Comparison of ENCODE assay signal across 8 mouse cellular contexts in genomic region chr11:86646136-86646834, GRCm38 (mm10). TPM values are rescaled to one million over a fixed set of nuclear protein-coding genes. Genes with fewer than 3 reads are reported as not detected.
DNase-seq lines count a peak whose midpoint lies in the region; ATAC-seq lines count a peak whose summit lies in the region.
"Had no signal": no experiment of that assay in that cellular context is flagged by ENCODE, and none has a peak within 500 bp of the region (broad histone marks: within the 10 kb centered on the region; RNA-seq: fewer than 3 reads in every experiment).

No protein-coding gene starts in this region.

- intact Hi-C loops in heart, postnatal 10 days (cut with DNase I) = no loop called here

- H3K4me1 ChIP-seq in liver, embryonic 13.5 days (replicated peaks) = no peaks in the 10 kb centered on the region
- H3K4me1 ChIP-seq in stomach, embryonic 14.5 days (ENCODE audit: control insufficient read depth, insufficient read depth, low read length) = no peaks in the 10 kb centered on the region

- H3K9ac ChIP-seq in liver, embryonic 13.5 days = no peak overlapping the region
- no peak overlapping the region for H3K9ac ChIP-seq in stomach, embryonic 14.5 days (replicated peaks; ENCODE audit: low read depth, low read length)

- no peak overlapping the region for H3K4me2 ChIP-seq in liver, embryonic 13.5 days
- no peak overlapping the region for H3K4me2 ChIP-seq in stomach, embryonic 14.5 days (replicated peaks; ENCODE audit: low read depth, low read length)
- H3K4me2 ChIP-seq: midbrain, embryonic 11.5 days had no signal

- peak overlapping the region; percentile 16; the same call in 1 of the 2 replicates for H3K27ac ChIP-seq in liver, embryonic 13.5 days
- H3K27ac ChIP-seq in stomach, embryonic 14.5 days (ENCODE audit: low read length) = no peak overlapping the region; the same call in 1 of the 2 replicates

- H3K36me3 ChIP-seq in liver, embryonic 13.5 days = peaks cover 32% of the 10 kb centered on the region
- H3K36me3 ChIP-seq in stomach, embryonic 14.5 days (ENCODE audit: control insufficient read depth, insufficient read depth, low read length) = no peaks in the 10 kb centered on the region; the same call in 1 of the 2 replicates

- DNase-seq in liver, embryonic 13.5 days = no peak
- DNase-seq in liver = no peak
- peak; percentile 54 for DNase-seq in brain, adult 2 months (ENCODE audit: low read depth, low spot score)
- peak; percentile 28 to 41 for DNase-seq in heart, postnatal 10 days
- no peak for DNase-seq in layer of hippocampus, adult 9-10 months (ENCODE audit: low spot score)

- H3K4me3 ChIP-seq in liver, embryonic 13.5 days (replicated peaks) = no peak overlapping the region
- no peak overlapping the region for H3K4me3 ChIP-seq in stomach, embryonic 14.5 days (ENCODE audit: low read depth, low read length)

- no peaks in the 10 kb centered on the region for H3K27me3 ChIP-seq in liver, embryonic 13.5 days
- no peaks in the 10 kb centered on the region for H3K27me3 ChIP-seq in stomach, embryonic 14.5 days (ENCODE audit: control insufficient read depth, insufficient read depth, low read length)

- 80% methylated on average over 7 of the region's 7 CpGs for WGBS in liver, embryonic 13.5 days (ENCODE audit: insufficient replicate concordance)
- 55% methylated on average over 7 of the region's 7 CpGs for WGBS in stomach, embryonic 14.5 days

- no peaks in the 10 kb centered on the region for H3K9me3 ChIP-seq in liver, embryonic 13.5 days (replicated peaks)
- no peaks in the 10 kb centered on the region for H3K9me3 ChIP-seq in stomach, embryonic 14.5 days (ENCODE audit: control insufficient read depth, low read depth, low read length)

- ATAC-seq in liver, embryonic 13.5 days (ENCODE audit: low read depth) = no peak
- ATAC-seq in stomach, embryonic 14.5 days (ENCODE audit: insufficient number of reproducible peaks, insufficient read depth, low FRiP score, low read depth) = peak; percentile 53; the same call in 1 of the 2 replicates
- ATAC-seq in CD4-positive, CD25-positive, alpha-beta regulatory T cell, adult 4 months = no peak

RNA-seq across cellular contexts. Expression of gene Vmp1, which starts 37.4 kb away (rescaled TPM):
- 89.2 and 103 TPM in 2 replicates for polyA plus RNA-seq in liver, embryonic 13.5 days (2015; fragmentation: Nextera tagmentation; extraction: Ambion mirVana)
- 10 to 100 TPM; 49.8 to 53.1 TPM for total RNA-seq in heart, postnatal 10 days (2021)
- 145 and 157 TPM in 2 replicates for polyA plus RNA-seq in stomach, embryonic 14.5 days (2014; fragmentation: Nextera tagmentation; extraction: Ambion mirVana)
- polyA plus RNA-seq in CD4-positive, CD25-positive, alpha-beta regulatory T cell, adult 4 months (2017; shearing (Covaris generic)) = 100 to 1,000 TPM; 405 to 430 TPM

RNA-seq across cellular contexts. Expression of gene Ptrh2, which starts 37.5 kb away (rescaled TPM):
- polyA plus RNA-seq in liver, embryonic 13.5 days (2015; fragmentation: Nextera tagmentation; extraction: Ambion mirVana) = 23.0 and 23.3 TPM in 2 replicates
- 1 to 10 TPM; 8.7 to 9.3 TPM for total RNA-seq in heart, postnatal 10 days (2021)
- 36.1 and 37.6 TPM in 2 replicates for polyA plus RNA-seq in stomach, embryonic 14.5 days (2014; fragmentation: Nextera tagmentation; extraction: Ambion mirVana)
- polyA plus RNA-seq in CD4-positive, CD25-positive, alpha-beta regulatory T cell, adult 4 months (2017; shearing (Covaris generic)) = 10 to 100 TPM in 1 of 2 experiments, 1 to 10 TPM in 1; 9.8 to 10.7 TPM

Comparison
In these comparisons a context has a peak if more than half of its experiments do, and no peak if none do; other contexts are left out.
1. DNase-seq: peak in brain, adult 2 months (single experiment) and heart, postnatal 10 days (2 of 2); none in liver, embryonic 13.5 days (single experiment), liver (single experiment) and layer of hippocampus, adult 9-10 months (single experiment).